Mouse (Mus musculus): Measurements from ENCODE around the gene Rpp30. TPM values are rescaled to one million over a fixed set of nuclear protein-coding genes. Genes with fewer than 3 reads are reported as not detected.

The Rpp30 gene
- 61.4 and 75.1 TPM in 2 replicates for polyA plus RNA-seq (2015; fragmentation: Nextera tagmentation; extraction: Ambion mirVana)

GRCm38 (mm10) chr19:36083262-36084225, at the start of gene Rpp30:
Gene Rpp30, plus strand, starts transcription at chr19:36083716.

GRCm38 (mm10) chr19:36057231-36057811, 26.2 kb upstream of the Rpp30 start, which contains the start of gene Htr7:
Gene Htr7, minus strand, starts transcription at chr19:36057507.

GRCm38 (mm10) chr19:36119783-36120471, 36.4 kb downstream of the Rpp30 start, which contains the start of gene Ankrd1:
Gene Ankrd1, minus strand, starts transcription at chr19:36120099.

Other genes starting within 250 kb of the Rpp30 start
- gene Htr7, start 26.2 kb upstream of the Rpp30 start, polyA plus RNA-seq (2015; fragmentation: Nextera tagmentation; extraction: Ambion mirVana), result 25.0 and 25.2 TPM in 2 replicates
- gene Ankrd1, start 36.4 kb downstream of the Rpp30 start, polyA plus RNA-seq (2015; fragmentation: Nextera tagmentation; extraction: Ambion mirVana), result 0.19 and 0.29 TPM in 2 replicates